Mouse (Mus musculus) left cerebral cortex, adult 11 months (tissue): Measurements from ENCODE around the gene Ang4.
"Not testable (repeated sequence)": the region's sequence is repeated elsewhere in the genome, so short reads cannot be mapped to it uniquely, and the experiment has no call there.

ENCODE experiments used
- DNase-seq: peaks from one replicate; pipeline ENCODE4 v3.0.0; 2022; ENCODE audit warnings: low spot score

The Ang4 gene

DNA sequence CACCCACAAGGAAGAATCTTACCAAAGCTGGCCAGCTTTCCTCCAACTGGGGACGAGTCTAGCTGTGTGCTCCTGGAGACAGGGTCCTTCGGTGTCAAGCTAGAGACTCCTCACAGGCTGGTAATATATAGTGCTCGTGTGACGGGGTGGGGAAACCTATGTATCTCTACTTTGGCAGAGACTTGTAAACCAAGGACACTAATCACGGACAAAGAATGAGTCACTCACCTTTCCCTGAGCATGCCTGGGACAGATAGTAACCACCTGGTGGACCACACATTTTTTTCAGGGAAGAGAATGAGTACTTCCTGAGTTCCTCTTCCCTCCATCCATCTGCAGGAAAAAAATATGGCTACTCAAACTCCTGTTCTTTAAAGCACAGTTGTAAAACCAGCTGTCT, at the start of gene Ang4:
Gene Ang4, minus strand, starts transcription at position 101 of the 400 bp plus-strand sequence.
- DNase-seq: no peak

- no peak for DNase-seq
Measured at GRCm38 (mm10) chr14:51799746-51800145, 26.4 kb upstream of the Ang4 start, which contains the start of gene AY358078. Gene AY358078 (plus strand): TSS chr14:51800046.

DNA sequence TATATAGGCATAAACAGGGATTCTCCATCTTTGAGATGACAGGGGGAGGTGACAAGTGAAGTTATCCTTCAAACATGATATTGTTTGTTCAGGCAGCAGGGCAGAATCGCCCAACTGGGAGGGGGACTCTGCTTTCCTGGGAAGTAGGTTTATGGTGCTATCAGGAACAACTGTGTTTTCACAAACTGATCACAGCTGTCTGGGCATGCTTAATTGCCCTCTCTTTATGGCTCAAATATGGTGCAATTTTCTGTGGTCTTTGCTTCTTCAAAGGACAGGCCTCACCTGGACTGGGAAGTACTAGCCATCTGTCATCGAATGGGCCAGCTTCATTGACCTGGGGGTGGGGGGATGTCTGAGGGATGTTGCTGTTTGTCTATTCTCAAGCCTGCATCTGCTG, 20.7 kb upstream of the Ang4 start:
- no peak for DNase-seq

DNA sequence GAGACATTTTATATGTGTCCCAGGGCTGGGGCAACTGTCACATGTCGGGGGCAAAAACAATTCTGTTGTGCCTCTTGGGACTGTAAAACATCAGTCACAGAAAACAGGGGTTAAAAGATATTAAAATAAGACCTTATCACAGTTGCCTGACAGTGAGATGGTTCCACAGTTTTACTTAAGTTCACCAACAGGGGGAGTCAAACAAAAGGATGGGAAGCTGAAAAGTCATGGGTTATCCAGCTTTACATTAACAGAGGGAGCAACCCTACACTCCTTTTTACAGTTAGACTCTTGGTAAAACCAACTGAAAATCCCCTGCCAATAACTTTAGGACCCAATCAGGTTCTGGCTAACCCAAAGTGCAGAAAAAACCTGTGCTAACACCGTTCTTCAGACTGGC, 15.8 kb upstream of the Ang4 start:
- DNase-seq: no peak

DNA sequence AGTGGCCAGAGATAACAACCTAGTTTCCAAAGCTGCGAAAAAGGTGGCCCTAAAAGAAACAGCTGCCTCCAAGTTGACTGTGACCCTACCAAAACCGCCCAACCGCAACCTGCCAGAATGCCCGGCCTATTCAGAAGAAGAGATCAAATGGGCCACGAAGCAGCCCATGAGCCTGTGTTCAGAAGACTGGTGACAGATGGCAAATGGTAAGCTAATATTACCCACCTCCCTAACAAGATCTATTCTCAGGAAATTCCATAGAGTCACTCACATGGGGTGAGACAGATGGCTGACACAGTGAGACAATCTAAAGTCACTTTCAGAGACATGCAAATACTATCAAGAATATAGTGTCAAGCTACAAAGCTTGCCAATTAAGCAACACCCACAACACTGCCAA, 13.7 kb upstream of the Ang4 start:
- DNase-seq: no peak

GRCm38 (mm10) chr14:51786335-51786734, 12.9 kb upstream of the Ang4 start:
- no peak for DNase-seq

- DNase-seq: no peak
Measured at GRCm38 (mm10) chr14:51778865-51779481, 5.6 kb upstream of the Ang4 start.

GRCm38 (mm10) chr14:51777791-51778190, 4.4 kb upstream of the Ang4 start:
- DNase-seq: no peak

- not testable (repeated sequence) for DNase-seq
Measured at GRCm38 (mm10) chr14:51771378-51771777, 2.0 kb downstream of the Ang4 start.

GRCm38 (mm10) chr14:51755944-51756343, 17.4 kb downstream of the Ang4 start:
- no peak for DNase-seq

GRCm38 (mm10) chr14:51740347-51741170, 32.8 kb downstream of the Ang4 start:
- DNase-seq: no peak

DNA sequence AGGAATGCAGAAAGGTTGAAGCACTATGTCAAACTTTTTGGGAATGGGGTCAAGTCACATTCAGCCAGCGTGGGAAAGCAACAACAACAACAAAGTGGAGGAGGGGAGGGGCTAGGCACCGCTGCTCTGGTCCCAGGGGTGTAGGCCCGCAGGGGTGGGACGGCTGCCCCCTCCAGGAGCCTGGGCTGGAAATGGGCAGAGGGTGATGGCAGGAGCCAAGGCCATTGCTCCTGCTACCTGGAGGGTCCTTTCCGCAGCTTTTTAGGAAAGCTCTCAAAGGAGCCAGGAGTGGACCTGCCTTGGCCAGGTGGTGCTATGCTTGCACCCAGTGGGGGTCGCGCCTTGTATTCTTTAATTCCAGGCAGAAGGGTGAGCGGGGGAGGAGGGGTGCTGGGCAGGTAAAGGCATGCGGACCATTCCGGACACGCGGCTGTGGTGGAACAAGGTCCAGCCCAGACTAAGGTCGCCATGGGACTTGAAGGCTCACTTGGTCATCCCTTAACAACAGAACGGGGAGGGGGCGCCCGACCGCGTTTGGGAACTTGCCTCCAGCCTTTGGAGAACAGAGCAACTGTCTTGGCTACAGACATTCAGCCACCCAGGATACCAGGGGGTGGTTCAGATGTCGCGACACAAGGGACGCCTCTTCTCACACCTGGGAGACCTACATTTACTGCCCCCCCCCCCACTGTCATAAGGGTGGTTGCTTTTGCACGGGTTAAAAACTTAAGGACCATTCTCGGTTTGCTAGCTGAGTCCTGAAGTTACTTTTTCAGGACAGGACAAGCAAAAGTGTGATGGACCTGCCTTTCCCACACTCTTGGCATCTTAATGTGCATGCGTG, 34.0 kb downstream of the Ang4 start:
- no peak for DNase-seq

- no peak for DNase-seq
Measured at GRCm38 (mm10) chr14:51738411-51739149, 34.8 kb downstream of the Ang4 start.

DNA sequence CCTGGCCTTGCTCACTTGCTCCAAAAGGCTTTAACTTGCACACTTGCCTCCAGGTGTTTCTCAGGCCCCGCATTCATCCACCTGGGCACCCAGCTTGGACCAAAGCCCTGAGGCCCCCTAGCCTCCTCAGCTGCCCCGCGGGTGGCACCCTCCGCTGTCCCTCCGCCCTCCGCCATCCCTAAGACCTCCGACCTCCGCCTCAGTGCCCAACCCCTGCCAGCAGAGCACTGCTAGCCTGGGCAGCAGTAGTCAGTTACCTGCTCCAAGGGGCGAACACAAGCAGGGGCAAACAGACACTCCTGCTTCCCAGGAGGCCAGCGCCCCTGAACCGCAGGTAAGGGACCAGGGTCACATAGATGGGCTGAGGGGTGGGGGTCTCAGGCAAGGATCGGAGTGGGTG, 35.4 kb downstream of the Ang4 start:
- no peak for DNase-seq

GRCm38 (mm10) chr14:51717083-51717482, 56.3 kb downstream of the Ang4 start, which contains the start of gene Gm5800:
Gene Gm5800 (minus strand): TSS chr14:51717183.
- no peak for DNase-seq
